Mouse (Mus musculus): Measurements from ENCODE around the gene Gtf3c1. TPM values are rescaled to one million over a fixed set of nuclear protein-coding genes. Genes with fewer than 3 reads are reported as not detected.
A peak's percentile ranks its signal among the peaks of the same experiment; 100 is the strongest.

The Gtf3c1 gene
- polyA plus RNA-seq (2016; fragmentation: Nextera tagmentation; extraction: Ambion mirVana), result 36.2 and 43.6 TPM in 2 replicates

GRCm38 (mm10) chr7:125707593-125708022 lies at the start of gene Gtf3c1, which contains the start of gene D430042O09Rik:
Gene Gtf3c1, minus strand, starts transcription at chr7:125707780.
Gene D430042O09Rik, plus strand, starts transcription at chr7:125707888.
- WGBS, result under 1% methylated on average over 45 of the region's 45 CpGs
- DNase-seq (ENCODE audit: low spot score), result peak; percentile 100
- Histone ChIP-seq H3K4me3 (peak within 1 kb of the TSS; percentile 93), H3K36me3 (peaks cover 16% of the 10 kb centered on the region), H3K27ac (peak within 1 kb of the TSS; percentile 98), H3K9me3 (no peaks in the 10 kb centered on the region), H3K4me1 (peaks cover 31% of the 10 kb centered on the region), H3K27me3 (ENCODE audit: insufficient read depth, poor library complexity, severe bottlenecking) (no peaks in the 10 kb centered on the region)

DNA sequence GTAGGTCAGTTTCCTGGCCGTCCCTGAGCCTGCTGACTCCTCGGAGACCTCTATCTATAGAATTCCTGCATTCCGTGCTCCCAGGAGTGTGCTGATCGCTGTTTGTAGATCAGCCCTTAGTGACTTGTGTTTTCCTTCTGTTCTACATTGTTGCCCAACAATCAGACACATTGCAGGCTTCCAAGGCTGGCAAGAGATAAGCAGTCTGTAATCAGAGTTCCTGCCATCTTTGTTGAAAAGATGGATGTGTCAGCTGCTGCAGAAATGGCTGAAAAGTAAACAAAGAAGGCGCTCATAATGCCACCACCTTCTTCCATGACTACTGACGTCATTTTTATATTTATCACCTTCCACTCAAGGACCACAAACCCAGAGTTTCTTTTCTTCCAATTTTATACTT lies 49.2 kb upstream of the Gtf3c1 start:
- peaks cover 41% of the 10 kb centered on the region for H3K4me1 ChIP-seq
- H3K4me3 ChIP-seq, result no peak overlapping the region
- H3K9me3 ChIP-seq, result no peaks in the 10 kb centered on the region
- WGBS, result 26% methylated on average over 6 of the region's 6 CpGs
- DNase-seq (ENCODE audit: low spot score), result no peak
- H3K27me3 ChIP-seq (ENCODE audit: insufficient read depth, poor library complexity, severe bottlenecking), result no peaks in the 10 kb centered on the region
- H3K36me3 ChIP-seq, result peaks cover 8% of the 10 kb centered on the region; the same call in 1 of the 2 replicates
- H3K27ac ChIP-seq, result peak overlapping the region; percentile 48; the same call in 1 of the 2 replicates

DNA sequence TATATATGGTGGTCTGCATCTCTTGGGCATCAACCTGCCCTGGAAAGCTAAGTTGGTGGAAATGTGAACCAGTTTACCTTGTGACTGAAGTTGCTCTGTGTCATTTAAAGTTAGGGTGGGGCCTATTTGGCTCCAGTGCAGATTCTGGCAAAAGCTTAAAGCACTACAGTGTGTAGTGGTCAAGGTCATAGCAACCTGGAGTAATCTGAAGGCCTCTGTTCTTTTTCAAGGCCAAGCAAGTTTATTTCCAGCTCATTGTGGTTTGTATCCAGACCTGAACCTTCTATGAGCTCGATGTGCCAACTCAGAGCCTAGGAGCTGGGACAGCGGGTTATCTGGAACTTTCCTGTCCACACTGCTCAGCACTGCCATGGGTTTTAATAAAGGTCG lies 45.7 kb upstream of the Gtf3c1 start:
- Histone ChIP-seq H3K36me3 (peaks cover 4% of the 10 kb centered on the region; the same call in 1 of the 2 replicates), H3K4me1 (peaks cover 43% of the 10 kb centered on the region), H3K27ac (peak overlapping the region; percentile 80), H3K27me3 (ENCODE audit: insufficient read depth, poor library complexity, severe bottlenecking) (no peaks in the 10 kb centered on the region), H3K9me3 (no peaks in the 10 kb centered on the region), H3K4me3 (no peak overlapping the region)
- no peak for DNase-seq (ENCODE audit: low spot score)
- 76% methylated on average over 3 of the region's 3 CpGs for WGBS

DNA sequence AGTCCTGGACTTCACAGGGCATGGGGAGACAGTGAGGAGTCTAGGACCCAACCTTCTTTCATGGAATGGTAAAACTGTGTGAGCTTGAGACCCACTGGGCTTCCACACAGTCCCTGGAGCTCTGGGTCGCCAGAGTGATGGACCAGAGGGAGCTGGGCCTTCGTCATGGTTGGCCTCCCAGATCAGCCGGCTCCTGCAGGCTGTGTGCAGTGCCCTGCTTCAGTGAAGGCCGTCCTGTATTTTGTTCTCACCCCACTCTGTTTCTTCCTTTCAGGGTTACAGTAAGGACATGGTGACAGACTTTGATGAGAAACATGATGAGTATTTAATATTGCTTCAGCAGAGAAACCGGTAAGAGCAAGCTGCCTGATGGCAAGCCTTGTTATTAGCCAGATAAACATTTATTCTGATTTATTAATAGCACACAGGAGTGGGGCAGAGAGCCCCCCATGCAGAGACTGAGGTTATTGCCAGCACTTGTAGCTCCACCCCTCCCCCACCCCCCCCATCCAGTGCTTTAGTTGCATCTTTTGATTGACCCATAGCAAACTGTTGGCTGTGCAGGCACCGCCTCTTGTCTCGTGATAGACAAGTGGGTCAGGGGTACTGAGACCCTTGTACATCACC lies 45.2 kb upstream of the Gtf3c1 start:
- H3K36me3 ChIP-seq, result peaks cover 4% of the 10 kb centered on the region; the same call in 1 of the 2 replicates
- WGBS, result 64% methylated on average over 7 of the region's 7 CpGs
- DNase-seq (ENCODE audit: low spot score), result no peak
- peak overlapping the region; percentile 80 for H3K27ac ChIP-seq
- peaks cover 38% of the 10 kb centered on the region for H3K4me1 ChIP-seq
- H3K9me3 ChIP-seq, result no peaks in the 10 kb centered on the region
- H3K4me3 ChIP-seq, result no peak overlapping the region
- H3K27me3 ChIP-seq (ENCODE audit: insufficient read depth, poor library complexity, severe bottlenecking), result no peaks in the 10 kb centered on the region

DNA sequence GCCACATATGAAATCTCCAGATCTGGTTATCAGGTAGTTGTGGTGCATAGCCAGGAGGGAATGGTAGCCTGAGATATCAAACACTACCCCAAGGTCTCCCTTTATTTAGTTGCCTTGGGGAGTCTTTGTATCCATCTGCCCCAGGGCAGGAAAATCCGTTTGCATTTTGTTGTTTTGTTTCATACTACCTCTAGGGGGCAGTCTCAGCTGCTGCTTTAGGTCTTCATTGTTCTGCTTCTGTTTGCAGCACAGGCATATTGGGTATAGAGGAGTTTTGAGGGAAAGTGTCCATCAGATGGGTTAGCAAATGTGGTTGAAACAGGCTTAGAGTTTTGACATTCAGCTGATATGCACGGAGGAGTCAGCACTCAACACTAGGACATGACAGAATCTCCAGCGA lies 40.6 kb upstream of the Gtf3c1 start:
- Histone ChIP-seq H3K9me3 (no peaks in the 10 kb centered on the region), H3K4me1 (peaks cover 38% of the 10 kb centered on the region), H3K4me3 (no peak overlapping the region), H3K36me3 (0 out of 2 replicates have a peak, but pooled peaks cover under 1% of the 10 kb centered on the region), H3K27me3 (ENCODE audit: insufficient read depth, poor library complexity, severe bottlenecking) (no peaks in the 10 kb centered on the region), H3K27ac (no peak overlapping the region)
- no peak for DNase-seq (ENCODE audit: low spot score)
- 50% methylated on average over 3 of the region's 3 CpGs for WGBS

DNA sequence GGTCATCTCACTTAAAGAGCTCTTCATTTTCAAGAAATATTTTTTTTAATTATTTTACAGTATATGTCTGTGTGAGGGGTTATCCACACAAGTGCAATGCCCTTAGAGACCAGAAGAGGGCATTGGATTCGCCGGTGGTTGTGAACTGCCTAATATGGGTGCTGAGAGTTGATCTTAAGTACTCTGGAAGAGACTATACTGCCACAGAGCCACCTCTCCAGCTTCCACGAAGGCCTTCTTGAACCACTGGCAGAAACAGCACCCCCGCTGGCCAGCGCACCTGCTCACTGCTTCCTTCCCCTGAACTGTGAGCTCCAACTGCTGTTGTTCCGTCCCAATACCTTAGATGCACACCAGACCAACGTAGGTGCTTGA lies 39.7 kb upstream of the Gtf3c1 start:
- no peaks in the 10 kb centered on the region for H3K27me3 ChIP-seq (ENCODE audit: insufficient read depth, poor library complexity, severe bottlenecking)
- no peaks in the 10 kb centered on the region for H3K36me3 ChIP-seq
- no peak overlapping the region for H3K4me3 ChIP-seq
- no peaks in the 10 kb centered on the region for H3K9me3 ChIP-seq
- no peak overlapping the region for H3K27ac ChIP-seq
- DNase-seq (ENCODE audit: low spot score), result no peak
- 53% methylated on average over 7 of the region's 7 CpGs for WGBS
- peaks cover 33% of the 10 kb centered on the region for H3K4me1 ChIP-seq

DNA sequence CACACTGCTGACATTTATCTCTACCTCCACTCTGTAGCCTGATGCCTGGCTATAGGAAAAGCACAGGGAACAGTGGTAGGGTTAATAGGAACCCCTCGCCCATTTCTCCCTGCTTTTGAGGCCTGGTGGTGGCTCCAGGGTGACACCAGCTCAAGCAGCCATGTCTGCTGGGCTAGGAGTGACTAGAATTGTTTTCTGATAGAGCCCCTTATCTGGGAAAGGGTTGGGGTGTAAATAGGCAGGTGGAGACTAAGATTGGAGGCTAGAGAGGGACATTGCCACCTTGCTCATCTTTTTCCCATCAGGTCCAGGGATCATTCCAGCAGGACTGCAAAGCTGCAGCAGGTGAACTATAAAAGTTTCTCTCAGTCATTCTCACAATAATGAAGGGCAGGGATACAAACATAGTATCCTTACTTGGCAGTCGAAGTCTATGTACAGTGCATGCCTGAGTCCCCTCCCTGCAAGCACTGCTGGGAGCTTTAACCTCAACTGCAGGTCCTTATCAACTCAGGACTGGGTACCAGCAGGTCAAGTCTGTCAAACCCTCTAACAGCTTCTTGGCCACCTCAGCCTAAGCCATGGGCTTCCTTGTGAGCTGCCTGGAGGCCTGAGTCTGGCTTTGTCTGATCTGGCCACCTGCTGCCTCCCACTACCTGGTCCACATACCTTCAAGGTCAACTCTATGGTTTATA lies 39.2 kb upstream of the Gtf3c1 start:
- Histone ChIP-seq H3K27ac (no peak overlapping the region), H3K4me1 (peaks cover 27% of the 10 kb centered on the region), H3K36me3 (no peaks in the 10 kb centered on the region), H3K4me3 (no peak overlapping the region), H3K9me3 (no peaks in the 10 kb centered on the region), H3K27me3 (ENCODE audit: insufficient read depth, poor library complexity, severe bottlenecking) (no peaks in the 10 kb centered on the region)
- no peak for DNase-seq (ENCODE audit: low spot score)
- 82% methylated on average over 2 of the region's 2 CpGs for WGBS

GRCm38 (mm10) chr7:125744774-125745173 lies 37.2 kb upstream of the Gtf3c1 start:
- no peaks in the 10 kb centered on the region for H3K27me3 ChIP-seq (ENCODE audit: insufficient read depth, poor library complexity, severe bottlenecking)
- peaks cover 29% of the 10 kb centered on the region; the same call in 1 of the 2 replicates for H3K4me1 ChIP-seq
- no peaks in the 10 kb centered on the region for H3K36me3 ChIP-seq
- no peak overlapping the region for H3K27ac ChIP-seq
- 76% methylated on average over 1 of the region's 1 CpGs for WGBS
- DNase-seq (ENCODE audit: low spot score), result no peak
- H3K4me3 ChIP-seq, result no peak overlapping the region
- no peaks in the 10 kb centered on the region for H3K9me3 ChIP-seq

DNA sequence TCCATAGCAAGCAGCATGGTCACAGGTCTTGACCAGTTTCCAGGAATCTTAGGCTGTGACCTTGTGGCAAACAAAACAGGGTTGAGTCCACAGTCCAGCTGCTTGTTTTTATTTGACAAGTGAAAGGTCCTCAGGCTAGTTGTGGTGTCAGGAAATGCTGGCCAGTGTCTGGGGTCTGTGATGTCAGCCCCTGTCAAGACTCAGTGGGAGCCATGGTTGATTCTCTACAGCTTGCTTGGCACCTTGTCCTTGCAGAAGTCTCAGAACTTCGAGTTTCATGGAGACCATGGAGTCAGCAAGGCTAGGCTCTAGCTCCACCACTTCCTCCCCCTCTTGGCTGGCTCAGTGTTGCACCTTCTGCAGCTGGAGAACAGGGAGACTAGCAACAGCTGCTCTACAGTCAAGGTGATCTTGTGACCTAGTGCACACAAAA lies 33.7 kb upstream of the Gtf3c1 start:
- Histone ChIP-seq H3K4me1 (peaks cover 31% of the 10 kb centered on the region), H3K27me3 (ENCODE audit: insufficient read depth, poor library complexity, severe bottlenecking) (no peaks in the 10 kb centered on the region), H3K27ac (peak overlapping the region; percentile 17; the same call in 1 of the 2 replicates), H3K36me3 (no peaks in the 10 kb centered on the region), H3K9me3 (no peaks in the 10 kb centered on the region), H3K4me3 (no peak overlapping the region)
- DNase-seq (ENCODE audit: low spot score), result no peak
- WGBS, result 36% methylated on average over 1 of the region's 1 CpGs

DNA sequence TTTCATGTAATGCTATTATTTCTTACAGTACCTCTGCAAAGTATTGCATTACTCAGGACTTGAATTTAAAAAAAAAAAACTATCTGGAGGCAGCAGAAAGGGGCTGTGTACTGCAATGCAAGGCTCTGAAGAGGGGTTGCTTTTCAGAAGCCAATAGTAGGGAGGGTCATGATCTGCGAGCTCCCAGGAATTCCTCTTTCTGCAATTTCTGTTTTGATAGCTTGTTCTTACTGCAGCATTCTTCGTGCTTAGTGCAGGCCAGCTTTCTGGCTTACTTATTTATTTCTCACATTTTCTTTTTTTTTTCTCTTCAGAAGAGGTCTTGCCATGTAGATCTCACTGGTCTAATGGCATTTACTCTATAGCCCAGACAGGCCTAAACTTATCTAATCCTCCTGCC lies 32.9 kb upstream of the Gtf3c1 start:
- Histone ChIP-seq H3K4me1 (peaks cover 31% of the 10 kb centered on the region), H3K27ac (no peak overlapping the region), H3K9me3 (no peaks in the 10 kb centered on the region), H3K36me3 (no peaks in the 10 kb centered on the region), H3K4me3 (no peak overlapping the region), H3K27me3 (ENCODE audit: insufficient read depth, poor library complexity, severe bottlenecking) (no peaks in the 10 kb centered on the region)
- DNase-seq (ENCODE audit: low spot score), result no peak
- 89% methylated on average over 2 of the region's 2 CpGs for WGBS

- no peaks in the 10 kb centered on the region for H3K36me3 ChIP-seq
- no peak overlapping the region for H3K27ac ChIP-seq
- no peak overlapping the region for H3K4me3 ChIP-seq
- H3K9me3 ChIP-seq, result no peaks in the 10 kb centered on the region
- 77% methylated on average over 4 of the region's 4 CpGs for WGBS
- no peaks in the 10 kb centered on the region for H3K27me3 ChIP-seq (ENCODE audit: insufficient read depth, poor library complexity, severe bottlenecking)
- peaks cover 23% of the 10 kb centered on the region for H3K4me1 ChIP-seq
- DNase-seq (ENCODE audit: low spot score), result no peak
These were observed 28.9 kb upstream of the Gtf3c1 start for GRCm38 (mm10) chr7:125736366-125737015.

DNA sequence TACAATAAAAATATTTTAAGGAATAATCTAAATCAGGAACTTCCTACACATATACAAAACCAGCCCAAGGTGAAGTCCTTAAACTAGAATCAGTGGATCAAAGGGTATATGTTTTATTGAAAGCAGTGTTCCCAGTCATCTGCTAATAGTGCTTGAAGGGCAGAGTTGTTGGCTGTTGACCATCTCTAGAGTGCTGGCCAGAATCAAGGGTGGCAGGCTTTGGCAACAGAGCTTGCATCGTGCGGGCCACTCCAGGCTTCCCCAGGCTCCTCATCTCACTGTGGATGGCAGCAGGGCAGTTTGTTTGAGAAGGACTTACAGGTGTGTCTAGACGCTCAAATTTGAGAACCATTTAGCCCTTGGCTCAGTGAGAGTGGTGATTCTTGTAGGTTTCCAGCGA lies 26.2 kb upstream of the Gtf3c1 start:
- Histone ChIP-seq H3K4me1 (peaks cover 15% of the 10 kb centered on the region), H3K27ac (no peak overlapping the region), H3K9me3 (no peaks in the 10 kb centered on the region), H3K4me3 (no peak overlapping the region), H3K36me3 (no peaks in the 10 kb centered on the region), H3K27me3 (ENCODE audit: insufficient read depth, poor library complexity, severe bottlenecking) (no peaks in the 10 kb centered on the region; the same call in 1 of the 2 replicates)
- DNase-seq (ENCODE audit: low spot score), result no peak
- WGBS, result 88% methylated on average over 4 of the region's 4 CpGs

DNA sequence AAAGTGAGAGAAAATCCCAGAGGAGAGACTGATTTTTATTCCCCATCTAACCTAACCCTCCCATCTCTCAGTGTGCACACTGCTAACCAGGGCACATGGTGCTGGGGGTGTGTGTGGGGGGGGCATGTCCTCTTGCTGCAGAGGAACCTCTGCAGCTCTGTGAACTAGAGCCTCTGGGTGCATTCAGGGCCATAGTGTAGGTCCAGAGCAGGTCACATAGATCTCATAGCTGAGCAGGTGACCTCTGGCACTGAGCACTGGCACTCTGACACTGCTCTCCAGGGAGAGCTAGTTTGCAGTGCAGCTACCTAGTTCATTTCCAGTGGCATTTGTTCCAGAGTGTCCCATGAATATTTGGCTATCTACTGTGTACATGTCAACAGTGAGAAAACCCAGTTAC lies 24.1 kb upstream of the Gtf3c1 start:
- no peaks in the 10 kb centered on the region for H3K36me3 ChIP-seq

More for the DNA sequence above, 24.1 kb upstream of the Gtf3c1 start:
- DNase-seq (ENCODE audit: low spot score), result no peak
- Histone ChIP-seq H3K9me3 (no peaks in the 10 kb centered on the region), H3K4me1 (peaks cover 15% of the 10 kb centered on the region; the same call in 1 of the 2 replicates), H3K27me3 (ENCODE audit: insufficient read depth, poor library complexity, severe bottlenecking) (no peaks in the 10 kb centered on the region; the same call in 1 of the 2 replicates), H3K4me3 (no peak overlapping the region), H3K27ac (no peak overlapping the region)
